Mouse (Mus musculus): ENCODE results near the gene Glrx2. TPM values are rescaled to one million over a fixed set of nuclear protein-coding genes. Genes with fewer than 3 reads are reported as not detected.
A peak's percentile ranks its signal among the peaks of the same experiment; 100 is the strongest.
"Not testable (repeated sequence)": the region's sequence is repeated elsewhere in the genome, so short reads cannot be mapped to it uniquely, and the experiment has no call there.

Gene Glrx2
- 10 to 100 TPM; 77.3 to 81.4 TPM for total RNA-seq (2021)
- long read RNA-seq, experiment 1, transcript Glrx2-210 (4 exons, 3,337 nt) = major isoform, 78 of 97 reads
- long read RNA-seq, experiment 1, partial matches to known transcripts = 0 of 97 reads
- long read RNA-seq, experiment 1, other reads (novel, unspliced or antisense) = 13 of 97 reads
- long read RNA-seq, experiment 2, transcript Glrx2-210 (4 exons, 3,337 nt) = major isoform, 68 of 97 reads
- long read RNA-seq, experiment 2, partial matches to known transcripts = 0 of 97 reads
- long read RNA-seq, experiment 2, other reads (novel, unspliced or antisense) = 25 of 97 reads

- intact Hi-C loops (cut with DNase I) = not testable (repeated sequence)
These were observed at the start of gene Glrx2 for GRCm38 (mm10) chr1:143716038-143716437. Gene Glrx2, plus strand, starts transcription at chr1:143716338.

GRCm38 (mm10) chr1:143675734-143676361 lies 40.3 kb upstream of the Glrx2 start:
- TF ChIP-seq CTCF (IDR thresholded peaks at IDR 0.05) = peak; percentile 44
- Histone ChIP-seq H3K27ac (no peak overlapping the region), H3K4me3 (no peak overlapping the region)
- intact Hi-C loops (cut with DNase I) = no loop called here
- no peak for DNase-seq

More at GRCm38 (mm10) chr1:143716038-143716437, at the start of gene Glrx2:
- not testable (repeated sequence) for H3K27ac ChIP-seq, H3K4me3 ChIP-seq, DNase-seq

- Histone ChIP-seq H3K4me3 (no peak overlapping the region), H3K27ac (no peak overlapping the region)
- DNase-seq = peak; percentile 41
- intact Hi-C loops (cut with DNase I) = no loop called here
- no peak for TF ChIP-seq CTCF (IDR thresholded peaks at IDR 0.05)
These were observed 35.0 kb upstream of the Glrx2 start for GRCm38 (mm10) chr1:143681108-143681507.

GRCm38 (mm10) chr1:143684849-143685248 lies 31.3 kb upstream of the Glrx2 start:
- no peak overlapping the region for H3K27ac ChIP-seq
- intact Hi-C loops (cut with DNase I) = no loop called here
- TF ChIP-seq CTCF (IDR thresholded peaks at IDR 0.05) = no peak

GRCm38 (mm10) chr1:143701736-143702135 lies 14.4 kb upstream of the Glrx2 start:
- no peak for DNase-seq
- intact Hi-C loops (cut with DNase I) = loop anchor here (2.0 kb wide), 3 partner anchors 37 to 305 kb away; partner anchors contain the start of genes Trove2 and Uchl5
- peak overlapping the region; percentile 71 for H3K4me3 ChIP-seq
- no peak for TF ChIP-seq CTCF (IDR thresholded peaks at IDR 0.05)
- peak overlapping the region; percentile 96 for H3K27ac ChIP-seq

More at GRCm38 (mm10) chr1:143684849-143685248, 31.3 kb upstream of the Glrx2 start:
- H3K4me3 ChIP-seq = no peak overlapping the region
- no peak for DNase-seq

- H3K27ac ChIP-seq = peak overlapping the region; percentile 96
- intact Hi-C loops (cut with DNase I) = loop anchor here (2.0 kb wide), 3 partner anchors 37 to 305 kb away; partner anchors contain the start of genes Trove2 and Uchl5
- no peak for TF ChIP-seq CTCF (IDR thresholded peaks at IDR 0.05)
- DNase-seq = peak; percentile 38
- H3K4me3 ChIP-seq = peak overlapping the region; percentile 71
These were observed 13.9 kb upstream of the Glrx2 start for GRCm38 (mm10) chr1:143702141-143702740.

- peak; percentile 85 for TF ChIP-seq CTCF (IDR thresholded peaks at IDR 0.05)
- peak within 1 kb of the TSS; percentile 96 for H3K27ac ChIP-seq
- peak; percentile 95 for DNase-seq
- peak within 1 kb of the TSS; percentile 71 for H3K4me3 ChIP-seq
- intact Hi-C loops (cut with DNase I) = loop anchor here (2.0 kb wide), 3 partner anchors 36 to 304 kb away; partner anchors contain the start of genes Trove2 and Uchl5
These were observed 13.3 kb upstream of the Glrx2 start, which contains the start of gene Cdc73 for GRCm38 (mm10) chr1:143702741-143703262. Gene Cdc73, minus strand, starts transcription at chr1:143702893.

GRCm38 (mm10) chr1:143707006-143707405 lies 9.1 kb upstream of the Glrx2 start:
- no peak for DNase-seq
- TF ChIP-seq CTCF (IDR thresholded peaks at IDR 0.05) = no peak
- Histone ChIP-seq H3K4me3 (no peak overlapping the region), H3K27ac (no peak overlapping the region)
- intact Hi-C loops (cut with DNase I) = no loop called here

- DNase-seq = no peak
- intact Hi-C loops (cut with DNase I) = no loop called here
- H3K4me3 ChIP-seq = no peak overlapping the region
- no peak overlapping the region for H3K27ac ChIP-seq
- TF ChIP-seq CTCF (IDR thresholded peaks at IDR 0.05) = no peak
These were observed 7.8 kb upstream of the Glrx2 start for GRCm38 (mm10) chr1:143708361-143708760.

GRCm38 (mm10) chr1:143709966-143710626 lies 6.0 kb upstream of the Glrx2 start:
- no peak overlapping the region for H3K4me3 ChIP-seq
- no peak overlapping the region for H3K27ac ChIP-seq
- DNase-seq = no peak
- no peak for TF ChIP-seq CTCF (IDR thresholded peaks at IDR 0.05)
- intact Hi-C loops (cut with DNase I) = no loop called here

GRCm38 (mm10) chr1:143710627-143710976 lies 5.5 kb upstream of the Glrx2 start:
- no peak for DNase-seq
- intact Hi-C loops (cut with DNase I) = no loop called here
- no peak overlapping the region for H3K4me3 ChIP-seq
- H3K27ac ChIP-seq = no peak overlapping the region
- no peak for TF ChIP-seq CTCF (IDR thresholded peaks at IDR 0.05)

GRCm38 (mm10) chr1:143724456-143725064 lies 8.4 kb downstream of the Glrx2 start:
- Histone ChIP-seq H3K4me3 (no peak overlapping the region), H3K27ac (no peak overlapping the region)
- no peak for DNase-seq
- intact Hi-C loops (cut with DNase I) = no loop called here
- TF ChIP-seq CTCF (IDR thresholded peaks at IDR 0.05) = no peak

Data from gastrocnemius, adult 2 months (tissue).